Mouse (Mus musculus) frontal cortex, adult 2 months (tissue): Measurements from ENCODE around the gene Vps53. TPM values are rescaled to one million over a fixed set of nuclear protein-coding genes. Genes with fewer than 3 reads are reported as not detected.

ENCODE experiments used
- DNase-seq, 2 experiments: peaks; one replicate each; pipeline ENCODE4 v3.0.0; 2022; ENCODE audit warnings: low spot score in 1 of 2; ENCODE audit errors: extremely low spot score in 1 of 2
- polyA plus RNA-seq: library from polyadenylated mRNA; depleted of rRNA; stranded (reverse); fragments of >200 nt; gene quantifications from 2 replicates; pipeline ENCODE4 v1.2.3, GENCODE M21; 2012

Gene Vps53
- polyA plus RNA-seq, 1 experiment, result 54.6 TPM

DNA sequence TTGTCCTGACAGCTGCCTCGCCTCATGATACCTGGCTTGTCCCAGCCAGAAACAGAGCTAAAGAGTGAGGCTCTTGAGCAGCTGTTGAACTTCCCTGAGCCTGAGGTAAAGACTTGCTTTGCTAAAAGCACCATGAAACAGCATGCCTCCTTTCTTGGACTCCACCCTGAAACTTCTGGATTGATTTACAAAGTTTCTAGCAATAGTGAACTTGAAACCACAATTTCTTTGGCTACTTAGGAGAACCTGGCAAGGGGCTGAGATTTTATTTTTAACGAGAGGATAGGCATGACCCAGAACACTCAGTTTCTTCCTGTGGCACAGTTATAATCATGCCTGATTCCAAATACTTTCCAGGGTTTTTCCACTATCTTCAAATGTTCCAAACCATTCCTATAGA, 56.9 kb downstream of the Vps53 start:
- DNase-seq, result no peak

DNA sequence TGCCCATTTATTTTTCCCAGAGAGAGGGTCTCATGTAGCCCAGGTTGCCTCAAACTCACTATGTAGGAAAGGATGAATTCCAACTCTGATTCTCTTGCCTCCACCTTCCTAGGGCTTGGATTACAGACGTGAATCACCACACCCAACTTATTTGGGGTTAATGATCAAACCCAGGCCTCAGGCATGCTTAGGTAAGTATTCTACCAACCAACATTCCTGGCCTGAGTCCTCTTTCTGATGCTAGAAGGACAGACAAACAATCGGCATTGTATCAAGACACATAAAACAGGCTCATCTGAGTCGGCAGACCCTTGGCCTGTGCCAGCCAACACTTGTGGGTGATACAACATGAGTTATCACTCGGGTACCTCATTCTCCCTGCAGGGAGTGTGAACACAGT, 58.4 kb downstream of the Vps53 start:
- DNase-seq, result no peak

DNA sequence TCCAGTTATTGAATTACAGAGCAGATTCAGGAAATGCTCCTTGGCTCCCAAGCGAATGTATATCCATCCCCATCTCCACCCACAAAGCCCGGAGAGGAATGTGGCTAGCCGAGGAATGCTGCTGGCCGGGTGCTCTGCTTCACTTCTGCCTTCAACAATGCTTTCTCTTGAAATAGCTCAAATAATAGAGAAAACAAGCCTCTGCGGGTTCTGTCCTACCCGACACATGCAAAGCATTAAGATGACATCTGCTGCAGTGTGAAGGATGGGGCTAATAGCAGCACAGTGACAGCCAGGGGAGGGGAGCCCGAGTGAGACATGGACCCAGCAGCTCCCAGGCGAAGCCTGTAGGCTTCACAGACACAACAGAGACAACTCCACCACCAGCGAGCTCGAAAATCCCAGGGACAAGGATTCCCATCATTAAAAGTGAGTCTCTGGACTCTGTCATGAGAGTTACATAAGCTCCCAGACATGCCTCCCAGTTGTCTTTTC, 59.0 kb downstream of the Vps53 start:
- peak in 1 of 2 experiments; percentile 11 for DNase-seq

DNA sequence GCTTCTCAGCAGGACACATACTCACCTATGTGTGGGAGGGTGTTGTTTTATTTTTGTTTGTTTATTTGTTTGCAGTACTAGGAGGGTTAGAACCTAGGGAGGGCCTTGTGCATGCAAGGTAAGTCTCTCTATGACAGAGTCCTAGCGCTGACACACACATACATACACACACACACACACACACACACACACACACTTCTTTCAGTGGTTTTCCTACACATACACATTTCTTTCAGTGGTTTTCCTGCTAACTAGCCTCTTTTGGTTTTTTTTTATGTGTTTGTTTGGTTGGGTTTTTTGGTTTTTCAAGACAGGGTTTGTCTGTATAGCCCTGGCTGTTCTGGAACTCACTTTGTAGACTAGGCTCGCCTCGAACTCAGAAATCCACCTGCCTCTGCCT, 69.0 kb downstream of the Vps53 start:
- DNase-seq, result no peak

DNA sequence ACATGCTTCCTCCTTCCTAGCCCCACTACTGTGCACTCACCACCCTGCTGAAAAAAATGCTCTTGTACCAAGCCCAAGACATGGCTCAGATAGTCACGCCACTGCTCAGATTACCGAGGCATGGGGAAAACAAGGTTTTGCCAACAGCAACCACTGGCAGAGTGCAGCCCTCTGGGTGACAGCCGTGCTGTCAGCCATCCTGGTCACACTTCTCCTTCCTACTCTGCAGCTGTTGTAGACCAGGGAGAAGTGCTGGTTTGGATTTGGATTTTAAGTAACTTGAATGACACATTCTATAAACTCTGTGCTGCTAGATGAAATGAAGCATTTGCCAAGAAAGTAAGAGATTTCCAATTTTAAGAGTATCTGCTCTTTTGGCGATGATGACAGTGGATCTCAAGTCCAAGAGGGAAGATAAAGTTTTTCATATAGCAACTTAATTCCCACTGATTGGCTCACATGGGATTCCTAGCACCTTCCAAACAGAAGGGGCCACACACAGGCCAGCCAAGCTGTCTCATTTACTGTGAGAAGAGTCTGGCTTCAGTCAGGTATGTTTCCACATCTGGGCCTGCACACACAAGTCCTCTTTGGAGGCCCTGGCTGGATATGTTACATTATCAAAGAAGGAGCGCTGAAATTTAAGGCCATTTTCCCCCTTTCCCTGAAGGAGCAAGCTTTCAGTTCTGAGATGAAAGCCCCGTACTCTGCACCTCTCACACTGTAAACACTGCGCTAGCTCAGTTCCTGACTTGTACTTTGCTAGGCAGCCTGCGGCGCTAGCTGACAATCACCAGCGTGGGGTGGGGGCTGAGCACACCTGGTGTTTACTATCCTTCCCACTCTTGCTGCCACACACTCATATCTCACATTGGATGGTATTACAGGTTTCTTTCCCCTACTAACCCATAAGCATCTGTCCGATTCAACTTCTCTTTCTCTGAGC, 72.6 kb downstream of the Vps53 start:
- peak in 1 of 2 experiments; percentile 9 for DNase-seq

DNA sequence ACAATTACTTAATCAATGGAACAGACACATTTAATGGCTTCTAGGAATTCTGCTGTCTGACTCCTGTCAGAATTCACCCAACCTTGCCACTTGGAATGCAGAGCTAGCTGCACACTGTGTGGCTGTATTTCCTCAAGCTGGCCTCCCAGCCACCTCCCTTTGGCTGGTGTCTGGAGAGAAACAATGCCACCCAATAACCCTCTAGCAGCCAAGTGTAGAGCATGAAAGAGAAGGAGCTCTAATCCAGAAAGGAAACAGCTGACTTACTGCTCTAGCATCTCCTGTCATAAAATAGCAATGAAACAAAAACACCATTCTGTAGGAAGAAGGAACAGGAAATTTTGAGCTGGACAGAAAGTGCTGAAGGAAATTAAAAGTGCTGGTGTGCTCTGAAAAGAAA, 78.3 kb downstream of the Vps53 start:
- no peak for DNase-seq

DNA sequence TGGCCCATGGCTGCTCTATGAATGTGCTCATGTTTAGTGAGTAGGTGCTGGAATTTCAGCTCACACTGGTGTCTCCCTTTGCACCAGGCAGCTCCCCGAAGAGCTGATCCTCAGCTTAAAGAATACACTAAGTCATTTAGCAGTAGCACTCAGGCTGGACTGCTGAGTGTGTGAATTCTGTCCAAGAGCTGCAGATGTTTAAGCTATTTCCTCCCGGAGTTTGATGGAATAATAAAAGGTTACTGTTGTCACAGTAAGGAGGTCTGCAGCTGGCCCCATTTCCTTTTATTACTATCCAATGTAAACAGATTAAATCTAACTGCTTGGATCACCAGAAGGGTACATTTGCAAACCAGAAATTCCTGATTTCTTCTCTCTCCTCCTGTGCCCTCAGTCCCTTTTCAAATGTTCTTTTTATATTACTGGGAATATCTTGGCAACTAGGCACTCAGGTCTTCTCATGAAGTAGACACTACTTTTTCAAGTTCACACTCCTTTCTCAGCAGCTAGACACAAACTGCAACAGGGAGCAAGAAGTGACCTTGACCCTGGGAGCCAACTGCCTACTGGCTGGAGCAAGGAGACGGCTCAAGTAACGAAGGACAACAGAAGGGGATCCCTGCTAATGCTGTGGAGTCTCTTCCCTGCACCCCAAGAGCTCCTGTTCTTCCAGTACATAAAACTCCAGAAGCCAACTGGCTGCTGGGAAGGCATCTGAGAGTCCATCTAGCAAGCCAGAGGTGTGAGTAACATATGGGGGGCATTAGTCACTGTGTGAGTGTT, 80.1 kb downstream of the Vps53 start:
- no peak for DNase-seq

DNA sequence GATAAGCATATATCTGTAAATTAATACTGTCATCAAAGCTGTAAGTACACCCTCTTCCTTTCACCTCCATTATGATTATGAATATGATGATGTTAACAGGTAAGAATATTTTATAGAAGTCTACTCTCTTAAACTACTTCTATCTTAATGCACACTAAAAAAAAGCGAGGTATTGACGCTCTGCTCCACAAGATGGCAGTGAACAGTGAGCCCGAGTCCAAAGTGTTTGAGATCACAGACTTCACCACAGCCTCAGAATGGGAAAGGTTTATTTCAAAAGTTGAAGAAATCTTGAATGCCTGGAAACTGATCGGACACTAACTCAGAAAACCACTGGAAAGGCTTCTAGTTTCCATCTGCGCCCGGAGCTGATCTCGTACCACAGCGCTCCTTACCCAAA, 85.8 kb downstream of the Vps53 start:
- DNase-seq, result no peak

DNA sequence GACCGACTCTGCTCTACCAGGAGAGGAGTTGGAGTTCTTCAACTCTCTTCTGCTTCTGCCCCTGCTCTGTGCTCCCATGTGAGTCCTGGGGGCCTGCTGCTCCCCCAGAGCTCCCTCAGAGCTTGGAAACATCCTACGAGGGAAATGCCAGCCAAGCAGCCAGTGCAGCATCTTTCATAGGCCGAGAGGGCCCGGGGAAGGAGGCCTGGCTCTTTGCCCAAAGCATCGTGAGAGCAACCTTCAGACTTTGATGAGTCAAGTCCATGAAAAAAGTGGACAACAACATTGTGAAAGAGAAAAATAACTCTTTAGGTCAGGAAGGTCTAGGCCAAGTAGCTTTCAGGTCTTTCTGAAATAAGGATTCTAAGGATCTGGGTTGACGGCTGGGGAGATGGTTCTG, 89.7 kb downstream of the Vps53 start:
- DNase-seq, result no peak

DNA sequence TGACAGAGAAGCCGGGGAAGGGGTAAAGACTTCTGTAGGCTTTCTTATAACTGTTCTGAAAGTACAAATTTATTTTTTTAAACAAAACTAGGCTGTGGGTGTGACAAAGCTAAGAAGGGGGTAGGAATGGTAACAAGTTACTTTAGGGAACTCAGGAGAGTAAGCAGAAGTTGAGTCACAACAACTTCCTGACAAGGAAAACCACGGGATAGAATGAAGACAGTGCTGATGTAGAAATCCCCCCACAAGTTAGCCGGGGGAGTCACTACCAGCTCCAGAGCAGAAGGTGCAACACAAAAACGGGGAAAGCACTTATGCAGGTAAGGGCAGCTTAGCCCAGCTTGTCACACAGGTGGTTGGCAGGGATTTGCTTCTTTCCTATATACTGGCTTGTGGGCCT, 90.9 kb downstream of the Vps53 start:
- no peak for DNase-seq

DNA sequence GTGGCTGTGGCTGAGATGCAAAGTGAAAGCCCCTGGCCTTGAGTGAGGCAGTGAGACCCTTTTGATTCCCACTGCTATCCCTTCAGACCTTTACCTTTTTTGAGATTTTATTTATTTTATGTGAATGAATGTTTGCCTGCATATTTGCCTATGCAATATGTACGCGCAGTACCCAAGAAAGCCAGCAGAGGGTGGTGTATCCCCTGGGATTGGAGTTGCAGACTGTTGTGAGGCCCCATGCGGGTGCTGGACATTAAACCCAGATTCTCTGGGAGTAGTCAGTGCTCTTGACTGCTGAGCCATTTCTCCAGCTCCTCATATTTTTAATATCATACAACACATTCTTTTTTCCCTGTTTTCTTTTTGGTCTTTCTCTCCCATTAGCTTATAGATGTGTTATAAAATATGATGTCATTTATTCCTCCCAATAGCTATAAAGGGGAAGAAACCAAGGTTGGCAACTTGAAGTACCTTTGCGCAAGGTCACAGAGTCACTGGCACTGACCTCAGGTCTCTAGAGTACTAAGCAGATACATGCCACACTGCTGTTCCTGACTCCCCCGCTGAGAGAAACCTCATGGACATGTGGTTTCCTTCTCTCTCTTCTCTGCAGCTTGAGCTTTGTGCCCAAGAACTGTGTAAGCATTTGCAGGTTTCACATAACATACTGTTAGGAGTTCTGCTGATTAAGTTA, 93.4 kb downstream of the Vps53 start:
- DNase-seq, result peak in 1 of 2 experiments; percentile 43

DNA sequence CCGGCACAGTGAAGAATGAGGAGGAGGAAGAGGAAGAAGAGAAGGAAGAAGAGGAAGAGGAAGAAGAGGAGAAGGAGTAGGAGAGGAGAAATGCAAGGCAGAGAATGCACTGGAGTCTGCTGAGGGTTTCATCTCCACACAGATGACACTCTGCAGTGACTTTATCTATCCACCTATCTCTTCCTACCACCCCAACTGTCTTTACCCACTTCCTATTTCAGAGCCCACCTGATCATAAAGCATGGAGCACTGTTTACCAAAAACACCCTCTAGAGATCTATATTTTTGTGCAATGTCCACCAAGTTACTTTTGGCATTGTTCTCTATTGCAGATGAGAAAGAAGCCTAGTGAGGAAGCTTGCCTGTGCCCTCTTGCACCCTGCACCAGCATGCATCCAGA, 94.5 kb downstream of the Vps53 start:
- no peak for DNase-seq

DNA sequence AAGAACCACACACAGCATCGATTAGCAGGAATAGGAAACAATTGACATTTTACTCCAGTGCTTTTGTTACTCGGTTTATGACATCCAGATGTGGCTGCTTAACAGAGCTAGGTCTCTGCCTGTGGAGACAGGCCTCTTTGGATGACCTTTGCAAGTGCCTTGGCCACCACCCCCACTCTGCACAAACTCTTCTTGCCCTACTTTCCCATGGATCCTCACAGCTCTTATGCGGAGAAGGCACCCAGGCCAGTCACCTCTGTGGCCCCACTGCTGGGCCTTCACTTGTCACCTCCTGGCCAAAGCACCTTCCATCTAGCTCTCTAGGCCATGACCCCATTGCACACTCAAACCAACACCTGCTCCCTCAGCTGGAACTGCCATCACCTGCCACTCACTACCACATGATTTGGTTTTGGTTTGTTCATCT, 95.5 kb downstream of the Vps53 start:
- DNase-seq, result no peak

DNA sequence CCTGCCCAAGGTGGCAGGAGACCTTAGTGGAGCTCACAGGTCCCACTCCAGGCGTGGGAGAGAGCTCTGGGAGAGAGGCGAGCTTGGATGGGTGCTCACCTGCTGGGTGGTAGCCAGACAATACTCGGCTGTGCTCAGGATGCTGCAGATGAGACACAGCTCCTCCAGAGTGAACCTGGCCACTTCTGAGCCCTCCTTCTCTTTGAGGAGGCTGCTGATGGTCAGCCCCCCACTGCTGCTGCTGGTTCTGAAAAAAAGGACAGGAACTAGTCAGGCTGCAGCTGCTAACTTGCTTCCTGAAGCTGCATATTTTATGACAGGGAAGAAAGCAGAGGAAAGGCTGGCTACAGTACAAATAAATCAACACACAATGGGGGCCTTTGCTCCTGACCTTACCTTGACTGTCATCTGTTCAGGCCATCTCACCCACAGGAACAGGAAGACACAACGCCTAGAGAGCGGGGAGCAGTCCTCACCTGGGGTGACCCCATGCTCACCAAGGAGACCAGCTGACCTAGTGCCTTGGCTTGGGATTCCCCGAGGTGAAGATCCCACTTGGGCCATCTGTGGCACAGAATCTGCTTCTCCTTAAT, 98.3 kb downstream of the Vps53 start:
- DNase-seq, result no peak

DNA sequence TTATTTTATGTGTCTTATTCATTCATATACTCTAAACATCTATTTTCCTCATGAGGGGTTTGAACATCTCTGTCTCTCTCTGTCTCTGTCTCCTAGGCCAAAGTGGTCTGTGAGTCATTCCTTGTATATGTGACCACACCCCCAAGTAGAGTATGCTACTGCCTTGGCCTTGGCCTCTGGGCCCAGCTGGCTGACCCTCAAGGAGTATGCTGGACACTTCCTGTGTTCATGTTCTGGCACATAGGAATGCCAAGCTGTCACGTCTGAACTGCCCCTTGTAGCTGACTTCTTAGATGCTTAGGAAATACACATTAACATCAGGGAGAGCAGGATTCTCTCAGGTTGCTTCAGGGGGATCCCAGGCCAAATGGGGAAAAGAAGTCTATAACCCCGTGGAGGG, 99.2 kb downstream of the Vps53 start:
- no peak for DNase-seq

DNA sequence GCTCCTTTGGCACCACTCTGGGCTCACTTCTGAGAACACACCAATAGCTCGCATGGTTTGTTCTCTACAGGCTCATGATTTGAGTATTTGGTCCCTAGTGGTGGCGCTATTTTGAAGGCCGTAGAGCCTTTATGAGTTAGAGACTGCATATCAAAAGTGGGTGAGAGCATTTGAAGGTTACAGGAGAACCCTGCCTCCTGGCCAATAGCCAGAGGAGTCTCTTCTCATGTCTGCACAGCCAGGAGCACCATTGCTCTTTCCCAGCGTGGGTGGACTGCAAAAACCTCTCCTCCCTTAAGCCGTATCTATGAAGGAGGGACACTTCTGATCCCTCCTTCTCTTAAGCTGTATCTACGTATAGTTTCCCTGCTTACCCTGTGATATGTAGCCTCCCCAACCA, 102.1 kb downstream of the Vps53 start:
- no peak for DNase-seq

DNA sequence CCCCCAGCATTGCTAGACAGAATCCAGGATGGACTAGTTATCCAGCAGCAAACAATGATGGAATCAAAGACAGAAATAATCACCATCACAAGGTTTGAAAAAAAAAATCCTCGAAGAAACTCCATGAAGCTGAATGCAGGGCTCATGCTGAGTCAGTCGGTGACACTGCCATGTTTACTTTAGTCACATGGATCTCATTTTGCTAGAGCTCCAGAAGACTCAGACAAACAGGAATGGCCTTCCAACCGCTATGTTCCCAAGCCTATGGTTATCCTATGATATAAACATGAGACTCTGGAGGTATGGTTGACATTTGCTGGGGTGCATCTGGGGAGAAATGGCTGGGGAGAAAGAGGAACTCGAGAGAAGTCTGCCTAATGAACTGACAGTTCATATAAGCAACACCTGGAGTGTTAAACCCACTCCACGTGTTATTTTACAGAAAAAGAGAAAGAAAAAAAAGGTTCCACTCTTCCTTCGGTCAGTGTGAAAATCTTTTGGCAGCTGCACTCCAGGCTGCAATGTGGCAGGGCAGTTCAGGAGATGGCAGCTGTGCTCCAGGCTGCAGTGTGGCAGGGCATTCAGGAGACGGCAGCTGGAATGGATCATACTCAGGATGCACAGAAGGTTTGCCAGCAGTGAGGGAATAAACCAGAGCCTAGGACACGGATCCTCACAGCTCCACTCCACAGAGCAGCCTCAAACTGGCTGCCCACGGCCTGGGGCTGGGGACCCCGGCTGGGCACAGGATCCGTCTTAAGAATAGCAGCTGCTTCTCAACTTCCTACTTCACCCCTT, 105.0 kb downstream of the Vps53 start:
- no peak for DNase-seq

DNA sequence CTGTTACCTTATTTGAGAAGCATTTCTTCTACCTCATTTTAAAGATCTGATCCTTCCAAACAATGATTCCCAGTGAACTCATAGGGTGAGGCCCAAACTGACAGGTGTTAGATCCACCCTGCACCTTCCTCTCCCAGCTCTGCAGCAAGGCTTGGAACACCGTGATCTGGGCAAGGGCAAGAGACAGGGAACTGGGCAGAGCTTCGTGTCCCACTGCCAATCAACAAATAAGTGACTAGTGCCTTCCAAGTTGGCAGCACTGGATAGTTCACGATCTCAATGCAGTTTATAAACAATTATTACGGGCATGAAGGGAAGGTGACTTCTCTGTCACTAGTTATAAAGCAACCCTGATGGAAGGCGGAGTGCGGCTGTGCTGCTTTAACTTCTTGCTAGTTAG, 109.6 kb downstream of the Vps53 start:
- DNase-seq, result no peak

DNA sequence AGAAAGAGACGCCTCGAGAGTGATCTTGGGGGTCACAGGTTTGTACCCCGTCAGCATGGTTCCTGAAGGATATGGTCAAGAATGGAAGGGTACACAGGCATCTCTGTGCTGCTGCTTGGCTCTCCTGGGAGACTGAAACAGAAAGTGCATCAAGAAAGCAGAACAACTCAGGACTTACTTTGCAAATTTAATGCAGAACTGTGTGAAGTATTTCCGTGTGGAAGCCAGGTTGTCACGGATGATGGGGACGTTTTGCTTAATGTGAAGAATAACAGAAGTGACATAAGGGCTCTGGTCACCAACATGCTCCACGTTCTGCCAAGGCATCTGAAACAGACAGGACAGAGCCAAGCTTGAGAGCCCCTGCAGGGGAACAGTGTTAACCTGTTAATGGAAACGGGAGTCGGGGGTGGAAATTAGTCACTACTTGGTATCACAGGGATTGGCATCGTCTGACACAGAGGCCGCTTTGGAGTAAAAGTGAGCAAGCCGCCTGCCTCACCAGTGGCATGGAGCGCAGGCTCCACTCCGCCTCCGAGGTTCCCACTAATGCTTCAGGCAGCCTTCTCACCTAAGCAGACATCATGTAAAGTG, 112.8 kb downstream of the Vps53 start:
- no peak for DNase-seq
